Mouse (Mus musculus): ENCODE data around the gene Gm45713. TPM values are rescaled to one million over a fixed set of nuclear protein-coding genes. Genes with fewer than 3 reads are reported as not detected.

The Gm45713 gene
- total and polyA plus RNA-seq, 3 experiments, result 0.80 to 4.5 TPM; not detected in 1

DNA sequence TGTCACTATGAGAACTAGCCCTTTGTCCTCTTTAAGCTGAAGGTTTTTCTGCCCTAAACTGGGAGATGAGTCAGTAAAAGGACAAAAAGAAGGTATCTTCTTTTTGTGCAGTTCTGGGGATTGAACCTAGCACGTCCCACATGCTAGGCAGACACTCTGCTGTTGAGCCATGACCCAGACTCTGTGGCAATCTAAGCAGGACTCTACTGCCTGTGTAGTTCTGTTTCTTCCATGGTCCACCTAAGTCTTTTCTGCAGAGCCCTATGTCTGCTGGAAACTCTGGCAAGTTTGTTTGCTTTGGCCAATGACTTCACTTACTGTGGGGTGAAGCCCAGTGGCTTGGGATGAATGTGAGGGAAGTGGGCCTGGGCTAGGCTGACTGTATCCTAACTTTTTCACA lies 2.4 kb upstream of the Gm45713 start:
- intact Hi-C loops (cut with DNase I), result loop anchor here (5.0 kb wide), 1 partner anchor 156 kb away; no protein-coding TSS in a partner anchor
- DNase-seq, result no peak
- no peak overlapping the region for H3K27ac ChIP-seq
- H3K36me3 ChIP-seq (ENCODE audit: control insufficient read depth, insufficient read depth, low read length), result no peaks in the 10 kb centered on the region
- H3K4me1 ChIP-seq (ENCODE audit: control insufficient read depth, insufficient read depth, low read length), result peaks cover 5% of the 10 kb centered on the region
- TF ChIP-seq CTCF (IDR thresholded peaks at IDR 0.05), result no peak
- H3K4me3 ChIP-seq, result no peak overlapping the region
- 97% methylated on average over 1 of the region's 1 CpGs for WGBS
- H3K27me3 ChIP-seq (ENCODE audit: control insufficient read depth, insufficient read depth, low read length), result no peaks in the 10 kb centered on the region
- no peak overlapping the region for H3K9ac ChIP-seq (ENCODE audit: low read depth, low read length)
- H3K79me2 ChIP-seq (replicated peaks; ENCODE audit: control insufficient read depth, insufficient read depth, low read length), result no peaks in the 10 kb centered on the region

DNA sequence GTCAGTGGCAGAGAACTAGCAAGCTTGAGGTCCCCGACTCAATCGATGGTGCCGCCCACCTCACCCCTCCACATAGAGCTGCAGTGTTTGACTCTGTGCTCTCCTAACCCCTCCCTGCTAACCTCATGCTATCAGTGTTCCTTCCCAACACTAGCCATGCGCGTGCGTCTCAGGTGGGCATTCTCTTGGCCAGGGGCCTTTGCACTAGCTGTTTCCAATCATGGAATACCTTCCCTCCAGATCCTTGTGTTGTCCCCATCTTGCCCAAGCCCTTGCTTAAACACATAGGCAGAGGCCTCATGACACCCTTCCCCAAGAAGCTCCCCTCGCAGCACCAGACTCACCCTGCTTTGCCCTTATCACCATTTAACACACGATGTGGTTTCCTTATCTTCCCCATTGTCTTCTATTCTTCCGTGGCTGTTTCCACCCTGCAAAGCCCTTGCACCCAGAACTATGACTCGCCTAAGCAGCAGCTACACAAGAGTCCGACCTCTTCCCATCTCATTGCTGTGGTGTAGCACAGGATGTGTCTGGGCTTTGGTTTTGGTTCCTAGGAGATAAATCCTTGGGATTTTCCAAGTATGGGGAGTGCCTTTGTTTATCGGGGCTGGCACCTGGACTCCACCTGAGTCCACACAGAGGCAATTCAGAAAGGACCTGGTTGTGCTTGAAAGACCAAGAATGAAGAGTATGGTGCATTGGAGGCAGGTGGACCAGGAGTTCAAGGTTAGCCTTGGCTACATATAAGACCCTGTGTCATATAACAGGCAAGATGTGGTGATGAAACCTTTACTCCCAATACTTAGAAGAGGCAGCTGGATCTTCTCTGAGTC lies 1.4 kb upstream of the Gm45713 start:
- Histone ChIP-seq H3K4me1 (ENCODE audit: control insufficient read depth, insufficient read depth, low read length) (peaks cover 5% of the 10 kb centered on the region), H3K27ac (no peak overlapping the region), H3K9ac (ENCODE audit: low read depth, low read length) (no peak overlapping the region), H3K36me3 (ENCODE audit: control insufficient read depth, insufficient read depth, low read length) (no peaks in the 10 kb centered on the region), H3K27me3 (ENCODE audit: control insufficient read depth, insufficient read depth, low read length) (no peaks in the 10 kb centered on the region), H3K79me2 (replicated peaks; ENCODE audit: control insufficient read depth, insufficient read depth, low read length) (no peaks in the 10 kb centered on the region), H3K4me3 (no peak overlapping the region)
- 56% methylated on average over 12 of the region's 12 CpGs for WGBS
- DNase-seq, result no peak
- intact Hi-C loops (cut with DNase I), result loop anchor here (5.0 kb wide), 1 partner anchor 155 kb away; no protein-coding TSS in a partner anchor
- TF ChIP-seq POLR2A (IDR thresholded peaks at IDR 0.05; ENCODE audit: insufficient read depth, low read depth, low read length), result no peak
- no peak for TF ChIP-seq EP300 (IDR thresholded peaks at IDR 0.05; ENCODE audit: insufficient read depth, low read depth, low read length)
- no peak for TF ChIP-seq CTCF (IDR thresholded peaks at IDR 0.05)

DNA sequence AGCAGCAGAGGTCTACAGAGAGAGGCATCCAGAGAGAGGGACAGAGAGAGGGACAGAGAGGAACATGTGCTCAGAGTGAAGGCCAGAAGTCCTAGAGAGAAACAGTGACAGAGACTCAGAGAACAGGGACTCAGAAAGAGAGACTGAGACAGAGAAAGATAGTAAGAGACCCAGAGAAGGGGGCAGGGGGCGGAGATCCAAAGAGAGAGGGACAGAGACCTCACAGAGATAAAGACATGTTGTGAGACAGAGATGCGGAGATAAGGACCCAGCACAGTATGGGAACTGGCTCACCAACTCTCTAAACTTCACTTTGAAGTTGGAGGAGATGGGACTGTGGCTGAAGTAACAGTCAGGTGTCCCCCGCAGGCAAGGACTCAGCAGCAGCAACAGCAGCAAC lies 661 bp downstream of the Gm45713 start:
- TF ChIP-seq POLR2A (IDR thresholded peaks at IDR 0.05; ENCODE audit: insufficient read depth, low read depth, low read length) (no peak), EP300 (IDR thresholded peaks at IDR 0.05; ENCODE audit: insufficient read depth, low read depth, low read length) (no peak), CTCF (IDR thresholded peaks at IDR 0.05) (no peak)

DNA sequence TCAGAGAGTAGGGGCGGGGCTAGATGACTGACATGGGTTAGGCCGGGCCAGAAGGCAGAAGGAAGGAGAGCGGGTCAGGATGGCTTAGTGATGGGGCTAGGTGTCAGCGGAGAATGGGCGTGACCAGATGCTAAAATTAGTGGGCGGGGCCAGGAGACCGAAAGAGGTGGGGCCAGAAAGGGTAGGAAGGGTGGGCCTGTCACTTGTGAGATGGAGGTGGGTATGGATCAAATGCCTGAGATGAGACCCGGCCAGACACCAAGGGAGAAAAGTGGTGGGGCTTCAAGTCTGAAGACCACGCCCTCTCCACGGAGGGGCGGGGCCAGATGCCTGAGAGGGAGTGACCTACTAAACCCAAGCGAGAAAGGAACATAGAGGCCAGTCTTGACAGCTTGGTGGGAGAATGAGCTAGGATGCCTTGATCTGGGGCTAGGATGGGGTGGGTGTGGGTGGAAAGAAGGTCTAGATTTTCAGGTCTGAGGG lies 1.4 kb downstream of the Gm45713 start:
- DNase-seq, result peak in 1 of 2 experiments; percentile 49
- Histone ChIP-seq H3K27me3 (ENCODE audit: control insufficient read depth, insufficient read depth, low read length) (no peaks in the 10 kb centered on the region), H3K9ac (ENCODE audit: low read depth, low read length) (no peak overlapping the region), H3K36me3 (ENCODE audit: control insufficient read depth, insufficient read depth, low read length) (no peaks in the 10 kb centered on the region), H3K27ac (no peak overlapping the region), H3K4me3 (no peak overlapping the region), H3K4me1 (ENCODE audit: control insufficient read depth, insufficient read depth, low read length) (peaks cover 4% of the 10 kb centered on the region; the same call in 1 of the 2 replicates), H3K79me2 (replicated peaks; ENCODE audit: control insufficient read depth, insufficient read depth, low read length) (no peaks in the 10 kb centered on the region)
- no peak for TF ChIP-seq EP300 (IDR thresholded peaks at IDR 0.05; ENCODE audit: insufficient read depth, low read depth, low read length)
- no peak for TF ChIP-seq CTCF (IDR thresholded peaks at IDR 0.05)
- intact Hi-C loops (cut with DNase I), result loop anchor here (5.0 kb wide), 1 partner anchor 152 kb away; no protein-coding TSS in a partner anchor
- 37% methylated on average over 12 of the region's 12 CpGs for WGBS

More for the DNA sequence above, 661 bp downstream of the Gm45713 start:
- Histone ChIP-seq H3K79me2 (replicated peaks; ENCODE audit: control insufficient read depth, insufficient read depth, low read length) (no peaks in the 10 kb centered on the region), H3K9ac (ENCODE audit: low read depth, low read length) (peak overlapping the region; percentile 39), H3K27me3 (ENCODE audit: control insufficient read depth, insufficient read depth, low read length) (no peaks in the 10 kb centered on the region), H3K27ac (peak overlapping the region; percentile 96), H3K4me1 (ENCODE audit: control insufficient read depth, insufficient read depth, low read length) (peaks cover 4% of the 10 kb centered on the region; the same call in 1 of the 2 replicates), H3K36me3 (ENCODE audit: control insufficient read depth, insufficient read depth, low read length) (no peaks in the 10 kb centered on the region), H3K4me3 (peak overlapping the region; percentile 69)
- intact Hi-C loops (cut with DNase I), result loop anchor here (5.0 kb wide), 1 partner anchor 153 kb away; no protein-coding TSS in a partner anchor
- no peak for DNase-seq
- WGBS, result 74% methylated on average over 3 of the region's 3 CpGs

DNA sequence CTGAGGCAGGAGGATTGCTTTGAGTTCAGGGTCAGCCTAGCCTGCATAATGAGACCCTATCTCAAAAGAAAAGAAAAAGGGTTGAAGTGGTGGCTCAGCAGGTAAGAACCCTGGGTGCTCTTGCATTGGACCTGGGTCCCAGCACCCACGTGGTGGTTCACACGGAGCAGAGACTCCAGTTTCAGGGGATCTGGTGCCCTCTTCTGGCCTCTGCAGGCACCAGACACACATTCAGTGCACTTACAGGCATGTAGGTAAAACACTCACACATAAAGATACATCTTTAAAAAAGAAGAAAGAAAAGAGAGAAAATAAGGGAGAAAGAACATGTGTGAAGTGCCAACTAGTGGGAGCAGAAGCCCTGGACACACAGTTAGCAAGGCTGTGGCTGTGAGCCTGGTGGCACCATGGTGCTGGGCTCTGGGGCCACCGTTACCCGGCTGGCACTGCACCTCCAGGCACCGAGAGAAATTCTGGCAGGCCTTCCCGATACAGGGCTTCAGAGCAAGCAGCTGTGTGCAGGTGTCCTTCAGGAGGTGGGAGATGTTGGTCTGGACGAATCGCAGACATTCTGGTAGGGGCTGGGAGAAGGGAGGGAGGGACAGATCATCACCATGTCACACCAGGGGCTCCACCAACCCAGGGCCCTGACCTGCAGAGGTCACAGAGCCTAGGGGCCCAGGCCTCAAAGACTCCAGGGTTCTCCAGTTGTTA lies 2.4 kb downstream of the Gm45713 start:
- TF ChIP-seq EP300 (IDR thresholded peaks at IDR 0.05; ENCODE audit: insufficient read depth, low read depth, low read length) (no peak), CTCF (IDR thresholded peaks at IDR 0.05) (peak; percentile 52), POLR2A (IDR thresholded peaks at IDR 0.05; ENCODE audit: insufficient read depth, low read depth, low read length) (no peak)
- Histone ChIP-seq H3K79me2 (replicated peaks; ENCODE audit: control insufficient read depth, insufficient read depth, low read length) (no peaks in the 10 kb centered on the region), H3K4me3 (no peak overlapping the region), H3K36me3 (ENCODE audit: control insufficient read depth, insufficient read depth, low read length) (no peaks in the 10 kb centered on the region), H3K27ac (no peak overlapping the region), H3K27me3 (ENCODE audit: control insufficient read depth, insufficient read depth, low read length) (no peaks in the 10 kb centered on the region), H3K4me1 (ENCODE audit: control insufficient read depth, insufficient read depth, low read length) (peaks cover 5% of the 10 kb centered on the region; the same call in 1 of the 2 replicates), H3K9ac (ENCODE audit: low read depth, low read length) (no peak overlapping the region)
- intact Hi-C loops (cut with DNase I), result no loop called here
- 86% methylated on average over 8 of the region's 8 CpGs for WGBS
- no peak for DNase-seq
